Mouse (Mus musculus) stomach, postnatal 0 days (tissue): ENCODE measurements around the gene Cep83. TPM values are rescaled to one million over a fixed set of nuclear protein-coding genes. Genes with fewer than 3 reads are reported as not detected.
"Not testable (repeated sequence)": the region's sequence is repeated elsewhere in the genome, so short reads cannot be mapped to it uniquely, and the experiment has no call there.

Experiments used
- ATAC-seq: fragments of 200-750 bp; cut with Nextera tagmentation; 2 replicates; pipeline ENCODE4 v1.8.0; 2017; ENCODE audit not compliant: low FRiP score, low TSS enrichment
- DNase-seq: peaks from one replicate; pipeline ENCODE4 v3.0.0-alpha.2; 2016; ENCODE audit warnings: low spot score
- H3K27ac ChIP-seq: fragments of 300-500 bp; sonication (generic); replicated peaks from 2 replicates; pipeline ENCODE4 v1.5.1; 2014; ENCODE audit warnings: mild to moderate bottlenecking, control low read depth
- H3K27me3 ChIP-seq: fragments of 300-500 bp; sonication (generic); 2 replicates; pipeline ENCODE4 v1.6.1; 2014; ENCODE audit warnings: low read length; ENCODE audit not compliant: control insufficient read depth, insufficient read depth
- H3K36me3 ChIP-seq: fragments of 300-500 bp; sonication (generic); 2 replicates; pipeline ENCODE4 v1.6.1; 2014; ENCODE audit warnings: low read length, mixed read lengths; ENCODE audit not compliant: control insufficient read depth, insufficient read depth
- H3K4me1 ChIP-seq: fragments of 300-500 bp; sonication (generic); replicated peaks from 2 replicates; pipeline ENCODE4 v1.6.1; 2014; ENCODE audit warnings: antibody characterized with exemption; ENCODE audit not compliant: control insufficient read depth, insufficient read depth
- H3K4me2 ChIP-seq: fragments of 300-500 bp; sonication (generic); replicated peaks from 2 replicates; pipeline ENCODE4 v1.6.1; 2014; ENCODE audit warnings: low read depth, mild to moderate bottlenecking, control low read depth, moderate library complexity
- H3K4me3 ChIP-seq: fragments of 300-500 bp; sonication (generic); 2 replicates; pipeline ENCODE4 v1.5.1; 2014; ENCODE audit warnings: low read depth, low read length, control low read depth
- H3K9ac ChIP-seq: fragments of 300-500 bp; sonication (generic); 2 replicates; pipeline ENCODE4 v1.6.1; 2014; ENCODE audit warnings: mild to moderate bottlenecking, low read length, control low read depth, mixed read lengths
- H3K9me3 ChIP-seq: fragments of 300-500 bp; sonication (generic); 2 replicates; pipeline ENCODE4 v1.6.1; 2016; ENCODE audit warnings: low read length; ENCODE audit not compliant: control insufficient read depth
- CTCF ChIP-seq: IDR thresholded peaks from 2 replicates; pipeline ENCODE4 v1.5.1; 2016; ENCODE audit warnings: antibody characterized with exemption, low read depth, mild to moderate bottlenecking, moderate library complexity
- EP300 ChIP-seq: optimal IDR thresholded peaks from 2 replicates; pipeline ENCODE3; 2016; ENCODE audit warnings: antibody characterized with exemption
- WGBS: fragments of 180-500 bp; shearing (Covaris S2); extraction: QIAGEN DNeasy Blood & Tissue Kit; methylation state at CpG from one replicate; pipeline ENCODE4 v1.1.7; 2014; 5-methylcytosine and 5-hydroxymethylcytosine counted together
- polyA plus RNA-seq: library from polyadenylated mRNA; unstranded; fragments of >200 nt; fragmentation: Nextera tagmentation; extraction: Ambion mirVana; gene quantifications from 2 replicates; pipeline ENCODE4 v1.2.1, GENCODE M21; 2015

Cep83 gene
- polyA plus RNA-seq, 1 experiment from 2014 or later = 9.9 TPM

GRCm38 (mm10) chr10:94709622-94710319, 21.3 kb downstream of the Cep83 start:
- DNase-seq (no peak), ATAC-seq (no peak)
- WGBS = 58% methylated on average over 3 of the region's 3 CpGs
- no peaks in the 10 kb centered on the region for H3K4me1 ChIP-seq
- no peak overlapping the region for H3K4me2 ChIP-seq
- H3K27me3 ChIP-seq = no peaks in the 10 kb centered on the region
- no peaks in the 10 kb centered on the region for H3K9me3 ChIP-seq
- H3K27ac ChIP-seq = no peak overlapping the region
- H3K9ac ChIP-seq = no peak overlapping the region
- no peak overlapping the region for H3K4me3 ChIP-seq
- TF ChIP-seq CTCF = no peak
- TF ChIP-seq EP300 = no peak
- H3K36me3 ChIP-seq = no peaks in the 10 kb centered on the region

- ATAC-seq = no peak
Observed at GRCm38 (mm10) chr10:94710320-94710695, 21.9 kb downstream of the Cep83 start.

GRCm38 (mm10) chr10:94720300-94720699, 31.8 kb downstream of the Cep83 start:
- no peak for DNase-seq
- H3K27ac ChIP-seq = no peak overlapping the region

More at GRCm38 (mm10) chr10:94710320-94710695, 21.9 kb downstream of the Cep83 start:
- H3K9me3 ChIP-seq = no peaks in the 10 kb centered on the region
- H3K4me2 ChIP-seq = no peak overlapping the region
- no peak for DNase-seq
- no peak overlapping the region for H3K27ac ChIP-seq
- TF ChIP-seq CTCF (peak; percentile 38), EP300 (no peak)
- no peak overlapping the region for H3K4me3 ChIP-seq
- H3K36me3 ChIP-seq = no peaks in the 10 kb centered on the region
- no peaks in the 10 kb centered on the region for H3K4me1 ChIP-seq
- H3K27me3 ChIP-seq = no peaks in the 10 kb centered on the region
- no peak overlapping the region for H3K9ac ChIP-seq
- 87% methylated on average over 2 of the region's 2 CpGs for WGBS

GRCm38 (mm10) chr10:94728053-94728452, 39.6 kb downstream of the Cep83 start:
- not testable (repeated sequence) for H3K4me3 ChIP-seq, H3K9me3 ChIP-seq, H3K27ac ChIP-seq, H3K4me1 ChIP-seq, ATAC-seq, H3K36me3 ChIP-seq, H3K9ac ChIP-seq, DNase-seq, H3K27me3 ChIP-seq, H3K4me2 ChIP-seq
- 78% methylated on average over 2 of the region's 2 CpGs for WGBS

More at GRCm38 (mm10) chr10:94720300-94720699, 31.8 kb downstream of the Cep83 start:
- 70% methylated on average over 6 of the region's 6 CpGs for WGBS
- Histone ChIP-seq H3K4me3 (no peak overlapping the region), H3K9me3 (no peaks in the 10 kb centered on the region), H3K9ac (no peak overlapping the region), H3K27me3 (no peaks in the 10 kb centered on the region), H3K36me3 (0 out of 2 replicates have a peak, but pooled peaks cover 3% of the 10 kb centered on the region), H3K4me2 (no peak overlapping the region), H3K4me1 (no peaks in the 10 kb centered on the region)
- TF ChIP-seq EP300 (no peak), CTCF (no peak)
- no peak for ATAC-seq

- DNase-seq (no peak), ATAC-seq (no peak)
- H3K9ac ChIP-seq = no peak overlapping the region
- no peak overlapping the region for H3K4me3 ChIP-seq
- no peak for TF ChIP-seq EP300
- TF ChIP-seq CTCF = no peak
- H3K36me3 ChIP-seq = no peaks in the 10 kb centered on the region
- no peak overlapping the region for H3K4me2 ChIP-seq
- no peak overlapping the region for H3K27ac ChIP-seq
- H3K27me3 ChIP-seq = no peaks in the 10 kb centered on the region
- WGBS = 98% methylated on average over 3 of the region's 3 CpGs
- no peaks in the 10 kb centered on the region for H3K9me3 ChIP-seq
- H3K4me1 ChIP-seq = no peaks in the 10 kb centered on the region
Observed at GRCm38 (mm10) chr10:94730445-94730844, 42.0 kb downstream of the Cep83 start.

- DNase-seq (no peak), ATAC-seq (no peak)
- no peak overlapping the region for H3K9ac ChIP-seq
- no peak overlapping the region for H3K4me2 ChIP-seq
- H3K36me3 ChIP-seq = no peaks in the 10 kb centered on the region
- H3K9me3 ChIP-seq = no peaks in the 10 kb centered on the region
- WGBS = 87% methylated on average over 3 of the region's 3 CpGs
- no peaks in the 10 kb centered on the region for H3K27me3 ChIP-seq
- no peaks in the 10 kb centered on the region for H3K4me1 ChIP-seq
- TF ChIP-seq CTCF (no peak), EP300 (no peak)
- no peak overlapping the region for H3K27ac ChIP-seq
- H3K4me3 ChIP-seq = no peak overlapping the region
Observed at GRCm38 (mm10) chr10:94734829-94735228, 46.4 kb downstream of the Cep83 start.
